Mouse (Mus musculus): ENCODE data around the gene Tyw3. TPM values are rescaled to one million over a fixed set of nuclear protein-coding genes. Genes with fewer than 3 reads are reported as not detected.

Gene Tyw3
- total and polyA plus RNA-seq, 3 experiments, result 5.6 to 8.2 (median 6.8) TPM

- Histone ChIP-seq H3K36me3 (ENCODE audit: control insufficient read depth, insufficient read depth, low read length) (no peaks in the 10 kb centered on the region), H3K4me3 (no peak overlapping the region), H3K4me1 (ENCODE audit: control insufficient read depth, insufficient read depth, low read length) (no peaks in the 10 kb centered on the region), H3K27ac (no peak overlapping the region), H3K9ac (ENCODE audit: low read depth, low read length) (no peak overlapping the region), H3K27me3 (ENCODE audit: control insufficient read depth, insufficient read depth, low read length) (0 out of 2 replicates have a peak, but pooled peaks cover 1% of the 10 kb centered on the region), H3K79me2 (replicated peaks; ENCODE audit: control insufficient read depth, insufficient read depth, low read length) (no peaks in the 10 kb centered on the region)
- WGBS, result 93% methylated on average over 3 of the region's 3 CpGs
- no peak for TF ChIP-seq EP300 (IDR thresholded peaks at IDR 0.05; ENCODE audit: insufficient read depth, low read depth, low read length)
- no peak for DNase-seq
- intact Hi-C loops (cut with DNase I), result no loop called here
Measured at GRCm38 (mm10) chr3:154562192-154562591, 34.7 kb downstream of the Tyw3 start.

GRCm38 (mm10) chr3:154551035-154551411, 45.9 kb downstream of the Tyw3 start:
- Histone ChIP-seq H3K36me3 (ENCODE audit: control insufficient read depth, insufficient read depth, low read length) (no peaks in the 10 kb centered on the region), H3K79me2 (replicated peaks; ENCODE audit: control insufficient read depth, insufficient read depth, low read length) (no peaks in the 10 kb centered on the region), H3K4me1 (ENCODE audit: control insufficient read depth, insufficient read depth, low read length) (no peaks in the 10 kb centered on the region), H3K27ac (no peak overlapping the region), H3K4me3 (no peak overlapping the region), H3K27me3 (ENCODE audit: control insufficient read depth, insufficient read depth, low read length) (0 out of 2 replicates have a peak, but pooled peaks cover 2% of the 10 kb centered on the region), H3K9ac (ENCODE audit: low read depth, low read length) (no peak overlapping the region)
- intact Hi-C loops (cut with DNase I), result no loop called here
- no peak for TF ChIP-seq EP300 (IDR thresholded peaks at IDR 0.05; ENCODE audit: insufficient read depth, low read depth, low read length)
- TF ChIP-seq CTCF (IDR thresholded peaks at IDR 0.05), result no peak
- TF ChIP-seq POLR2A (IDR thresholded peaks at IDR 0.05; ENCODE audit: insufficient read depth, low read depth, low read length), result no peak
- 69% methylated on average over 5 of the region's 5 CpGs for WGBS
- no peak for DNase-seq

DNA sequence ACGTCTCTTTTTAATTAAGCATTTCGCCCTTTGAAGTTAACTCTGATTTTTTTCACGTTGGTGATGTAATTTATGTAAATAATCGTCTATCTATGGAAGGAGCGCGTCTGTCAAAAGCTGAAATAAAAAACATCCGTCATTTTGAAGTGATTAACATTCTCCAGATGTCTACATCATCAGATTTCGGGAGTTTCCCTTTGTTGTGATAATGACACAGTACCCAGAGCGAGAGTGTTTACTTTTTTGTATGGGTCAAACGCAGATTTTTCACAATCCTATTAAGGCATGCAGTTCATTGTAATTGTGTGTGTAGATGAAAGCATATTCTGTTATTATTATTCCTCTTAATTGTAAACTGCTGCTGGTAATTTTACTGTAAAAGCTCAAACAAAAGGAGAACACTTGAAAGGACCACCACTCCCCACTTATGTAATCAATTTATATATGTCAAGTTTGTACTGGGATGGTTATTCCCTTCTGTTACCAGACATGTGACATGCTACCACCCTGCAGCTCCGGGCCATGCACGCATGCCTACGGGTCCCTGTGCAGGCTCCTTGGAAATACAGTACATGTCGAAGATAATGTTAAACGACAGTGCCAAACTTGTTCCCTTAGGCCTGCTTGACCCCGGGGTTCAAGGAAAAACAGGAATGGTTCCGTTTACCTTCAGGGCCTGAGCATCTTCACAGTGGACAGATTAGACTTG, 46.4 kb downstream of the Tyw3 start:
- no peak overlapping the region for H3K9ac ChIP-seq (ENCODE audit: low read depth, low read length)
- no peak for DNase-seq
- TF ChIP-seq EP300 (IDR thresholded peaks at IDR 0.05; ENCODE audit: insufficient read depth, low read depth, low read length), result no peak
- no peak for TF ChIP-seq POLR2A (IDR thresholded peaks at IDR 0.05; ENCODE audit: insufficient read depth, low read depth, low read length)
- no peak for TF ChIP-seq CTCF (IDR thresholded peaks at IDR 0.05)
- intact Hi-C loops (cut with DNase I), result no loop called here
- H3K27me3 ChIP-seq (ENCODE audit: control insufficient read depth, insufficient read depth, low read length), result 0 out of 2 replicates have a peak, but pooled peaks cover 2% of the 10 kb centered on the region
- H3K4me1 ChIP-seq (ENCODE audit: control insufficient read depth, insufficient read depth, low read length), result no peaks in the 10 kb centered on the region
- 50% methylated on average over 17 of the region's 17 CpGs for WGBS
- H3K79me2 ChIP-seq (replicated peaks; ENCODE audit: control insufficient read depth, insufficient read depth, low read length), result no peaks in the 10 kb centered on the region
- no peak overlapping the region for H3K27ac ChIP-seq
- H3K36me3 ChIP-seq (ENCODE audit: control insufficient read depth, insufficient read depth, low read length), result no peaks in the 10 kb centered on the region
- H3K4me3 ChIP-seq, result no peak overlapping the region

GRCm38 (mm10) chr3:154548868-154549301, 48.0 kb downstream of the Tyw3 start:
- DNase-seq, result no peak
- Histone ChIP-seq H3K27me3 (ENCODE audit: control insufficient read depth, insufficient read depth, low read length) (0 out of 2 replicates have a peak, but pooled peaks cover 2% of the 10 kb centered on the region), H3K9ac (ENCODE audit: low read depth, low read length) (no peak overlapping the region), H3K4me3 (no peak overlapping the region), H3K4me1 (ENCODE audit: control insufficient read depth, insufficient read depth, low read length) (no peaks in the 10 kb centered on the region), H3K79me2 (replicated peaks; ENCODE audit: control insufficient read depth, insufficient read depth, low read length) (no peaks in the 10 kb centered on the region), H3K27ac (no peak overlapping the region), H3K36me3 (ENCODE audit: control insufficient read depth, insufficient read depth, low read length) (no peaks in the 10 kb centered on the region)
- TF ChIP-seq EP300 (IDR thresholded peaks at IDR 0.05; ENCODE audit: insufficient read depth, low read depth, low read length), result no peak
- no peak for TF ChIP-seq CTCF (IDR thresholded peaks at IDR 0.05)
- no peak for TF ChIP-seq POLR2A (IDR thresholded peaks at IDR 0.05; ENCODE audit: insufficient read depth, low read depth, low read length)
- intact Hi-C loops (cut with DNase I), result no loop called here
- WGBS, result 39% methylated on average over 8 of the region's 8 CpGs

GRCm38 (mm10) chr3:154547549-154548426, 49.1 kb downstream of the Tyw3 start:
- Histone ChIP-seq H3K27me3 (ENCODE audit: control insufficient read depth, insufficient read depth, low read length) (0 out of 2 replicates have a peak, but pooled peaks cover 2% of the 10 kb centered on the region), H3K36me3 (ENCODE audit: control insufficient read depth, insufficient read depth, low read length) (no peaks in the 10 kb centered on the region), H3K4me1 (ENCODE audit: control insufficient read depth, insufficient read depth, low read length) (no peaks in the 10 kb centered on the region), H3K27ac (no peak overlapping the region), H3K9ac (ENCODE audit: low read depth, low read length) (no peak overlapping the region), H3K79me2 (replicated peaks; ENCODE audit: control insufficient read depth, insufficient read depth, low read length) (no peaks in the 10 kb centered on the region), H3K4me3 (no peak overlapping the region)
- no peak for DNase-seq
- TF ChIP-seq EP300 (IDR thresholded peaks at IDR 0.05; ENCODE audit: insufficient read depth, low read depth, low read length), result no peak
- TF ChIP-seq CTCF (IDR thresholded peaks at IDR 0.05), result no peak
- TF ChIP-seq POLR2A (IDR thresholded peaks at IDR 0.05; ENCODE audit: insufficient read depth, low read depth, low read length), result no peak
- intact Hi-C loops (cut with DNase I), result no loop called here
- WGBS, result 11% methylated on average over 20 of the region's 20 CpGs

DNA sequence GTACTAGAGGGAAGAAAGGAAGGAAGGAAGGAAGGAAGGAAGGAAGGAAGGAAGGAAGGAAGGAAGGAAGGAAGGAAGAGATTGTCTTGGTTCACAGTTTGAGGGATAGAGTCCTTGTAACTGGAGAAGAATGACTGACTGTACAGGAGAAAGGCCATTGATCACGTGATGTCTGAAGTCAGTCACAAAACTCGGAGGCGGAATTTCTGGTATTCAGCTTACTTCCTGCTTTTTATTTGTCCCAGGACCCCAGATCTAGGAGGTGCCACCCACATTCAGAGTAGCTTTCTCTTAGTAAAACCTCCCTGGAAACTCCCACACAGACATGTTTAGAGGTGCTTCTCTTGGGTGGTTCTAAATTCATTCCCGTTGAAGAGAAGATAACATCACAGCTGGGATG, 50.7 kb downstream of the Tyw3 start:
- DNase-seq, result no peak
- Histone ChIP-seq H3K4me3 (no peak overlapping the region), H3K27ac (no peak overlapping the region), H3K36me3 (ENCODE audit: control insufficient read depth, insufficient read depth, low read length) (no peaks in the 10 kb centered on the region), H3K9ac (ENCODE audit: low read depth, low read length) (no peak overlapping the region), H3K79me2 (replicated peaks; ENCODE audit: control insufficient read depth, insufficient read depth, low read length) (no peaks in the 10 kb centered on the region), H3K4me1 (ENCODE audit: control insufficient read depth, insufficient read depth, low read length) (no peaks in the 10 kb centered on the region), H3K27me3 (ENCODE audit: control insufficient read depth, insufficient read depth, low read length) (0 out of 2 replicates have a peak, but pooled peaks cover 2% of the 10 kb centered on the region)
- WGBS, result 48% methylated on average over 4 of the region's 4 CpGs
- intact Hi-C loops (cut with DNase I), result no loop called here
- TF ChIP-seq POLR2A (IDR thresholded peaks at IDR 0.05; ENCODE audit: insufficient read depth, low read depth, low read length) (no peak), CTCF (IDR thresholded peaks at IDR 0.05) (no peak), EP300 (IDR thresholded peaks at IDR 0.05; ENCODE audit: insufficient read depth, low read depth, low read length) (no peak)

All from heart, adult 2 months (tissue).